Mouse (Mus musculus) 416B (cell line): Measurements from ENCODE around the gene Atp6v1g1.

Experiments
- DNase-seq: peaks from one replicate; pipeline ENCODE4 v3.0.0; 2011; ENCODE audit warnings: low read depth

Atp6v1g1 gene

DNA sequence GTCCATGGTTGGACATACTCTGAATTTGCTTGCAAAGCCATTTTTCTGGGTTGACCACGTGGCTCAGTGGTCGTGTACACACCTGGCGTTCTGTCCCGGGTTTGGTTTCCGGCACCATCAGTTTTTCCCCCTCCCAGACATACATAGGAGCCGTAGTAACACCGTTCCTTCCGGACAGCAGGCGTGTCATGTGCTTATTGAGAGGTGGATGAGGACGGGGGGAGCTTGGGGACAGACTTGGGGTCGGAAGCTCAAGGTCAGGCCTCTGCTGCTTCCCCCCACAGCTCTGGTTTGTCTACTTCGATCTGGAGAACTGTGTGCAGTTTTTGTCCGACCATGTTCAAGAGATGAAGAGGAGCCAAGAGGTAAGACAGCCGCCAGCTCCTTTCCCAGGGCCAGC lies 35.1 kb downstream of the Atp6v1g1 start:
- no peak for DNase-seq

DNA sequence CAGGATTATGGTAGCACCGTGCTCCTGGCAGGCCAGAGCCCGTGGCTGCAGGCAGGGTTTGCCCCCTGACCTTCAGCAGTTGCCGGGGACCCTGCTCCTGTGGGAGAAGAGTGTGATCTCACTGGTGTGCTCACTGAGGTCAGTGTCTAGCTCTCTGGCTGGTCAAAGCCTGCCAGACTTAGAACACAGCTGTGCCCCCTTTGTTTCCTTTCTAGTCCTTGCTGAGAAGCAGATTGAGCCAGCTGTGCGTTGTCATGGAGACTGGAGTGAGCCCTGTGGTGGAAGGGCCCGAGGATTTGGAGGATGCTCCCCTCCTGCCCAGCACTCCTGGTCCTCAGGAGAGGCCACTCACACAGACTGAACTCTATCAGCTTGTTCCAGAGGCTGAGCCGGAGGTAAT lies 35.5 kb downstream of the Atp6v1g1 start:
- no peak for DNase-seq

DNA sequence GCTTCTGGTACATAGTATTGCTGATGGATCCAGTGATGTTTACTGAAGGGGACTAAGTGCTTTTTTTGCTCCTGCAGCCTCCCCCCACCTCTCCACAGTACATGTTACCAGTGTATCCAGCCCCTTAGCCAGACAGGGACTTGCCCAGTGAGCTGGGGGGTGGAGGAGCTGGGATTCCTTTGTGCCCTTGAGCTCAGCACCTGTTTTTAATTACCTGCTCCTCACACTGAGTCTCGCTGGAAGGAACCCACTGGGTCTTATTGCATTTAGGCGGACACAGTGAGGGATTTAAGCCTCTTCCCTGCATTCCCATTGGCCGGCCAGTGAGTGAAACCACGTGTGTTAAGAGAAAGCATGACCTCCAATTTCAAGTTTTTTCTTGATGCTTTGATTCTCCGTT lies 38.0 kb downstream of the Atp6v1g1 start:
- no peak for DNase-seq

DNA sequence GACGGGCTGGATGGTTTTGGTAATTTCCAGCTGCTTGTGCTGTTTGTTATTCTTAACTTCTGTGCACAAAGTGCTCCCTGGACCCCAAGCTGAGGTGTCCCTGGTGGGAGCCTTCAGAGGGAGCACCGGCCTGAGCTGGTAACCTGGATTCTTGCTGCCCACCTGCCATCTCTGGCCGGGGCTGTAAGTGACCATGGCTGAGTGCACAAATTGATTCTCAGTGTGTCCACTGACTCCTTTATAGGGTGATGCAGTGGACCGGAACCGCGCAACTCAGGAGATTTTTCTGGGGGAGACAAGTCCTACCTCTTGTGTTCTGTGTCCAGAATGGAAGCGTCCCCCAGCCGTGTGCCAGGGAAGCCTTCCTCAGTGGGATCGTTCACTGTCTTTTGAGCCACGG lies 40.6 kb downstream of the Atp6v1g1 start:
- no peak for DNase-seq

DNA sequence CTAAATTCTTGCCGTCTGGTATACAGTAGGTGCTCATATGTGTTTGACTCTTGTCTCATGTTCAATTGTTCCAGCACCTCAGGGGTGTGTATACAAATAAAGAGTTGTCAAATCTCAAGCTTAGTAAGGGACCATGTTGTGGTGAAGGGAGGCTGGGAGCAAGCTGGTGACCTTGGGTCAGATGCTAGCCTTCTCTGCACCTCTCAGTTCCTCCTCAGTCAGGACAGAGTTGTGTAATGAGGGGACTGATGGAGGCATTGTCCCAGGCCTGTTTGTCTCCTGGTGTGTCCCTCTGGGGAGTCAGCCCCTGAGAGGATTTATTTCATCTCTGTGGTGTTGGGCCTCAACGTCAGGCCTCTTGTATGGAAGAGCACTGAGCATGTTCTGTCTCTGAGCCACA lies 41.7 kb downstream of the Atp6v1g1 start:
- no peak for DNase-seq

DNA sequence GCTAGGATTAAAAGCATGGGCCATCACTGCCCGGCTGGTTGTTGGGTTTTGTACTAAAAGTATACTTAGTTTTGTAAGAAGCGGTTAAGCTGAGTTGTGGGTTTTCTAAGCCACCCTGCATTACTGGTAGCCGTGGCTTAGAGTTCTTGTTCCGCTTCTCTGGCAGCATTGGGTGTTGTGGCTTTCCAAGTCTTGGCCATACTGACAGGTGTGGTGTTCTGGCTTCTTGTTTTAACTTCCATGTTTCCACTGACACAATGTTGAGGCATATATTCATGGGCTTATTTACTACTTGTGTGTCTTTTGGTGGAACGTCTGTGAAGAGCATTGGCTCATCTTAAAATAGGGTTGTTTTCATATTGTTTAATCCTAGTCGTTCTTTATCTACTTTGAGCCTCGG lies 45.4 kb downstream of the Atp6v1g1 start:
- DNase-seq = no peak

DNA sequence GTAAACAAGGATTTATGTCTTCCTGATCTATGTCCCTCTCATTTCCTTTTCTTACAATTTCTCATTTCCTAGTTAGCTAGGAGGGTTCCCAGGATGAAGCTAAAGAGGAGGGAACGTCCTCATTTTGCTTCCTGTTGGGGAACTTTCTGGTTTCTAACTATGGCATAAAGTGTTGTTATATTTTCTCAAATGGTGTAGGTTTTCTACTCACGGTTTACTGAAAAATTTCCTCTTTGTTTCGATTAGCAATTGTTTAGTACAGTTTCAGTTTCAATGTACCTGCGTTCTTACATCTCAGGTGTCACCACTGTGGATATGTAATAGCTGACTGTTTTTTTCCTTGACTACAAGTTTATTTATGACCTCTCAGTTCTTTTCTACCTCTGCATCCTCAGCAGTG lies 46.0 kb downstream of the Atp6v1g1 start:
- DNase-seq = no peak

DNA sequence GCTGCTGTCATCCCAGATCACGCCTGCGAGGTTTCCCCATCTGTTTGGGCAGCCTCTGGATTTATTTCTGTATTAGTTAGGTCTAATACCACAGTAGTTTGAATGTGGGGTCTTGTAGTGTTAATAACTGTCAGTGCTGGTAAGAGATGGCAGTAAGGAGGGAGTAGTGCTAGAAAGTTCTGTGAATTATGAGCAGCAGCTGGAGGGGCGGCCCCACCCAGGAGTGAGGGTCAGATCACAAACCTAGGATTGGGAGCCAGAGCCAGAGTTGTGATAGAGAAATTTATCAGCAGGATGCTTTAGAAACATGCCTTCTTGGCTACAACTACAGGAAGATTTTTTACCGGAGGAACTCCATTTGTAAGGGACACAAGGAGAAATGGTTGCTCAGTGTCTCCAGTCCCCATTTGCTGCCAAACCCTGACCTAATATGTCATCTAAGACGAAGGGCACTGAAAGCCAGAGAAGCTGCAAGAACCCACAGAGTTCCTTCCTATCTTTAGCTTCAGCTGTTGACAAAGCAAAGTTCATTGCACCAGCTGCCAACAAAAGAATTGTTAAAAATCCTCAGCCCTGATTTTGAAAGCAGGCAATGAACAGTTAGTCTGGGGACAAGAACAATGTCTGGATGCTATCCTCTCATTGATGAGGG lies 50.0 kb downstream of the Atp6v1g1 start:
- no peak for DNase-seq

DNA sequence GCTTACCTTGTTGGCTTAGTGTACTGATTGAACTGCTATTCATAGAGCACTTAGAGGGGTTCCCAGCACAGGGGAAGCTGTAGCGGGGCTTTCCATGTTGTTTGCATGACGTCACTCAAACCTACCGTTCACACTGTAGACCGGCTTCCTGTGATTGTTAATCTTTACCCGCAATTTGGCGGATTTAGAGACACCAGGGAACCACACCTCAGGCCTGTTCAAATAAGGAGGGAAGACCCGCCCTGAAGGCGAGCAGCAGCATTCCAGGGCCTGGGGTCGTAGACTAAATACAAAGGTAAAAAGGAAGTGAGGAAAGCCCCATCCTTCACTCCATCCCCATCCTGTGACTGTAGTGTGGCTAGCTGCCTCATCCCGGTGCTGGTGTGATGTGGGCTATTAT lies 50.7 kb downstream of the Atp6v1g1 start:
- DNase-seq = no peak

DNA sequence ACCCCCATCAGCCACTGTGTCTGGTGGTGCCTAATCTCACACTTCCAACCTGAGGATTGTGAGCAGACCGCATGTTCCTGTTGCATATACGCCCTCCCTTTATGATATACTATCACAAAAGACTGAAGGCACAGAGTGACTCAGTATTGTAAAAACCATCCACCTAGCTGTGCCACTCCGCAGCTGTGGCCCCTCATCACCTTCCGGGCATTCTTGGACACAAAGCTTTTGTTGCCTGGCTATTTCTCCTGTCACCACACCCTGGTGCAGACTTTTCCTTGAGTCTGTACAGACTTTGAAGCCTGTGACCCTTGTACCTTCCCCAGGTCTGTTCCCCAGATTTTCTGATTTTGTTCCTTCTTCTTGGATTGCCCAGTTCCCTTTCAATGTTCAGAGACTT lies 51.4 kb downstream of the Atp6v1g1 start:
- DNase-seq = no peak
